Mouse (Mus musculus) ovary, postnatal 10 days (tissue): ENCODE results near the gene Sf3a3.
A peak's percentile ranks its signal among the peaks of the same experiment; 100 is the strongest.

Experiments used
- DNase-seq: peaks from one replicate; pipeline ENCODE4 v3.0.0; 2022; ENCODE audit warnings: low spot score

The Sf3a3 gene

GRCm38 (mm10) chr4:124714545-124715481 lies at the start of gene Sf3a3:
Sf3a3 (plus strand) TSS chr4:124714776.
- peak; percentile 86 for DNase-seq

GRCm38 (mm10) chr4:124667476-124668033 lies 47.0 kb upstream of the Sf3a3 start:
- no peak for DNase-seq

GRCm38 (mm10) chr4:124668078-124668477 lies 46.5 kb upstream of the Sf3a3 start:
- DNase-seq: no peak

GRCm38 (mm10) chr4:124670232-124670631 lies 44.3 kb upstream of the Sf3a3 start:
- no peak for DNase-seq

GRCm38 (mm10) chr4:124671583-124671982 lies 43.0 kb upstream of the Sf3a3 start:
- DNase-seq: no peak

GRCm38 (mm10) chr4:124672347-124673320 lies 41.9 kb upstream of the Sf3a3 start:
- no peak for DNase-seq

GRCm38 (mm10) chr4:124674334-124675032 lies 40.1 kb upstream of the Sf3a3 start:
- DNase-seq: no peak

GRCm38 (mm10) chr4:124675037-124675436 lies 39.5 kb upstream of the Sf3a3 start:
- DNase-seq: no peak

GRCm38 (mm10) chr4:124675958-124676357 lies 38.6 kb upstream of the Sf3a3 start:
- DNase-seq: no peak

- no peak for DNase-seq
These were observed 32.3 kb upstream of the Sf3a3 start for GRCm38 (mm10) chr4:124682270-124682669.

- no peak for DNase-seq
These were observed 31.1 kb upstream of the Sf3a3 start for GRCm38 (mm10) chr4:124683474-124683873.

- DNase-seq: no peak
These were observed 29.6 kb upstream of the Sf3a3 start for GRCm38 (mm10) chr4:124685004-124685403.

GRCm38 (mm10) chr4:124685453-124685852 lies 29.1 kb upstream of the Sf3a3 start:
- DNase-seq: no peak

GRCm38 (mm10) chr4:124685897-124686402 lies 28.6 kb upstream of the Sf3a3 start:
- DNase-seq: no peak

GRCm38 (mm10) chr4:124691455-124691854 lies 23.1 kb upstream of the Sf3a3 start:
- no peak for DNase-seq

- DNase-seq: no peak
These were observed 22.1 kb upstream of the Sf3a3 start for GRCm38 (mm10) chr4:124692416-124692861.

- no peak for DNase-seq
These were observed 21.3 kb upstream of the Sf3a3 start, which contains the start of gene Utp11 for GRCm38 (mm10) chr4:124693135-124693894. Utp11 (minus strand) TSS chr4:124693600.

- DNase-seq: no peak
These were observed 20.0 kb upstream of the Sf3a3 start for GRCm38 (mm10) chr4:124694572-124694971.

GRCm38 (mm10) chr4:124695786-124696516 lies 18.6 kb upstream of the Sf3a3 start:
- DNase-seq: no peak

- no peak for DNase-seq
These were observed 14.8 kb upstream of the Sf3a3 start for GRCm38 (mm10) chr4:124699791-124700190.
